Mouse (Mus musculus): Measurements from ENCODE around the gene Fndc7.

- TF ChIP-seq POLR2AphosphoS2 (IDR thresholded peaks at IDR 0.05; ENCODE audit: insufficient read length, low read depth): no peak
- TF ChIP-seq E2F4 (IDR thresholded peaks at IDR 0.05; ENCODE audit: insufficient read depth): no peak
- no peak for TF ChIP-seq POLR2A (IDR thresholded peaks at IDR 0.05; ENCODE audit: insufficient read length, low read depth)
Measured at GRCm38 (mm10) chr3:108855864-108856263, 33.9 kb downstream of the Fndc7 start.
